Mouse (Mus musculus) CD4-positive naive resting alpha-beta T cell, adult 76 days (primary cell): ENCODE data around the gene Ube2a. TPM values are rescaled to one million over a fixed set of nuclear protein-coding genes. Genes with fewer than 3 reads are reported as not detected.

ENCODE experiments used
- total RNA-seq: library from RNA; stranded (reverse); gene quantifications from one replicate; pipeline ENCODE4 v1.2.4, GENCODE M21; 2023

The Ube2a gene
- total RNA-seq, result 65.4 TPM

DNA sequence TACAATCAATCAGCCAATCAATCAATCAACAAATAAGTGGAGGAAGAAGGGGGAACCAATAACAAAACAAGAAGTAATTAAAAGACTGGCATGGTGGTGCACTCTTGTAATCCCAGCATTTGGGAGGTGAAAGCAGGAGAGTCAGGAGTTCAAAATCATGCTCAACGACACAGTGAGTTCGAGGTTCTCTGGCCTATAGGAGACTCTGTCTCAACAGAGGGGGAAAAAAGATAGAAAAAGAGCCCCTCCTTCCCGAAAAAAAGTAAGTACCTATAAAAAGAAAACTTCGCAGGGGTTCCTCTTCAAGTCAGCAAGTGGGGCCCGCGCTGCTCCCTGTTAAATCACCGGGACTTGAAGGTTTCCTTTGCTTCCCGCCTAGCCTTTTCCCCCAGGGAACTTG lies at the start of gene Ube2a, which contains the start of gene C330007P06Rik:
Gene Ube2a (plus strand): TSS at position 136 of the 400 bp plus-strand sequence.
Gene C330007P06Rik (minus strand): TSS at position 347 of the 400 bp plus-strand sequence.

DNA sequence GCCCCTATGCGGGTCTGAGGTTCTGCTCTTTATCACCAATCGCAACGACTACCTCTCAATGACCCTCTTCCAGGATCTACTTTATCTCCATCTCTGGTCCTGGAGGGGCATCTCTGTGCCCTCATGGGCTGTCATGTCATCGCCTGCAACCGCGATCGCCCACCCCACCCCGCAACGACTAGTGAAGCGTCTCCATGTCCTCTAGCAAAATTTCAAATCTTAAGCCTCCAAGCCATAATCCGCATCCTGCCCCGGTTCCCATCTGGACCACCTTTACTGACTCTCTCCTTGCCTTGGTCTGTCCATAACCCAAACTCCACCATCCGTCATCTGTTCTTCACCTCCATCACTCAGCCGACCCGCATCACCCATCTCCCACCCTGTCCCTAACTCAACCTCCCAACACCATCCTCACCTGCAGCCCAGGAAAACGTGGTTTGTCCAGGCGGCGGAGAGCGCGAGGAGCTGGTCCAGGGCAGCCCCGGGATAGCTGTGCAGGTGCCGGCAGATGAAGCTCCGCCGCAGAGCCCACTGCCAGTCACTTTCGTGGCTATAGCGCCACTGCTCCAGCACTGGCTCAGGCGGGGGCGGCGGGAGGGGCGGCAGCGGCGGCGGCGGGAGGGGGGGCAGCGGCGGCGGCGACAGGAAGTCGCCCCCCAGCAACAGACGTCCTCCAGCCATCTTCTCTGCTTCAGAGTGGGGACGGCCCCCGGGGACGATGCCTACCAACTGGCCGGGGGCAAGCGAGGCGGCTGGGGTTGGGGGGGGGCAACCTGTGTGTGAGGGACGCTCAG lies 28.8 kb downstream of the Ube2a start, which contains the start of gene Nkrf:
Gene Nkrf (minus strand): TSS at position 579 of the 794 bp plus-strand sequence.

Other genes with a start within 250 kb of the Ube2a start
- gene Akap17b, start 228.5 kb upstream of the Ube2a start, total RNA-seq, result 2.1 TPM
- gene Slc25a43, start 130.2 kb upstream of the Ube2a start, total RNA-seq, result not detected
- 286 TPM for gene Slc25a5, start 78.2 kb upstream of the Ube2a start, total RNA-seq
- gene C330007P06Rik, start 211 bp downstream of the Ube2a start, total RNA-seq, result 44.4 TPM
- gene Nkrf, start 29.0 kb downstream of the Ube2a start, total RNA-seq, result 14.2 TPM
- gene Sept6, start 117.9 kb downstream of the Ube2a start, total RNA-seq, result 137 TPM
- gene Sowahd, start 174.9 kb downstream of the Ube2a start, total RNA-seq, result not detected
- gene Rpl39, start 211.5 kb downstream of the Ube2a start, total RNA-seq, result 1,596 TPM
- 27.6 TPM for gene Upf3b, start 236.4 kb downstream of the Ube2a start, total RNA-seq